Mouse (Mus musculus): ENCODE results near the gene Spaca4. TPM values are rescaled to one million over a fixed set of nuclear protein-coding genes. Genes with fewer than 3 reads are reported as not detected.

The Spaca4 gene
- polyA plus RNA-seq, 1 experiment: not detected

GRCm38 (mm10) chr7:45719180-45719579 lies 6.4 kb downstream of the Spaca4 start:
- TF ChIP-seq TCF12 (IDR thresholded peaks at IDR 0.05; ENCODE audit: insufficient read depth, poor library complexity, severe bottlenecking): no peak
- TF ChIP-seq CEBPB (IDR thresholded peaks at IDR 0.05; ENCODE audit: insufficient read depth, poor library complexity, severe bottlenecking): no peak
- no peak for TF ChIP-seq MYOD1 (IDR thresholded peaks at IDR 0.05; ENCODE audit: control insufficient read depth in 1 of 3, insufficient read length in 2 of 3, low read depth in 2 of 3)
- TF ChIP-seq MAX (IDR thresholded peaks at IDR 0.05; ENCODE audit: low read depth): no peak
- TF ChIP-seq SRF (IDR thresholded peaks at IDR 0.05; ENCODE audit: control insufficient read depth, insufficient read length, low read depth): no peak
- TF ChIP-seq POLR2A (IDR thresholded peaks at IDR 0.05; ENCODE audit: insufficient read length, low read depth): no peak
- TF ChIP-seq E2F4 (IDR thresholded peaks at IDR 0.05; ENCODE audit: insufficient read depth): no peak
- TF ChIP-seq REST (IDR thresholded peaks at IDR 0.05; ENCODE audit: insufficient read depth, insufficient read length): no peak
- TF ChIP-seq TCF3 (IDR thresholded peaks at IDR 0.05; ENCODE audit: insufficient read length, low read depth): no peak
- TF ChIP-seq MYOG (IDR thresholded peaks at IDR 0.05; ENCODE audit: control insufficient read depth in 1 of 3, insufficient read depth in 1 of 3, insufficient read length in 2 of 3, low read depth in 2 of 3): no peak
- TF ChIP-seq USF1 (IDR thresholded peaks at IDR 0.05; ENCODE audit: low read depth): no peak
- no peak for TF ChIP-seq POLR2AphosphoS2 (IDR thresholded peaks at IDR 0.05; ENCODE audit: insufficient read length, low read depth)
- Histone ChIP-seq H3ac (ENCODE audit: control insufficient read depth, insufficient read length) (peak overlapping the region; percentile 52), H3K4me3 (peak overlapping the region; percentile 96), H3K79me2 (ENCODE audit: control insufficient read depth, insufficient read depth) (peaks cover 43% of the 10 kb centered on the region), H3K4me2 (ENCODE audit: low read depth) (peak overlapping the region; percentile 96), H3K27me3 (ENCODE audit: control insufficient read depth, insufficient read depth, insufficient read length) (no peaks in the 10 kb centered on the region), H3K36me3 (ENCODE audit: control insufficient read depth, insufficient read depth) (no peaks in the 10 kb centered on the region)

GRCm38 (mm10) chr7:45718331-45718730 lies 7.3 kb downstream of the Spaca4 start:
- no peaks in the 10 kb centered on the region for H3K36me3 ChIP-seq (ENCODE audit: control insufficient read depth, insufficient read depth)
- peak overlapping the region; percentile 96 for H3K4me2 ChIP-seq (ENCODE audit: low read depth)
- peak overlapping the region; percentile 96 for H3K4me3 ChIP-seq
- peaks cover 48% of the 10 kb centered on the region for H3K79me2 ChIP-seq (ENCODE audit: control insufficient read depth, insufficient read depth)
- no peaks in the 10 kb centered on the region for H3K27me3 ChIP-seq (ENCODE audit: control insufficient read depth, insufficient read depth, insufficient read length)
- peak overlapping the region; percentile 52 for H3ac ChIP-seq (ENCODE audit: control insufficient read depth, insufficient read length)
- TF ChIP-seq MYOG (IDR thresholded peaks at IDR 0.05; ENCODE audit: control insufficient read depth in 1 of 3, insufficient read depth in 1 of 3, insufficient read length in 2 of 3, low read depth in 2 of 3) (no peak), REST (IDR thresholded peaks at IDR 0.05; ENCODE audit: insufficient read depth, insufficient read length) (no peak), MYOD1 (IDR thresholded peaks at IDR 0.05; ENCODE audit: control insufficient read depth in 1 of 3, insufficient read length in 2 of 3, low read depth in 2 of 3) (no peak), SRF (IDR thresholded peaks at IDR 0.05; ENCODE audit: control insufficient read depth, insufficient read length, low read depth) (no peak)

GRCm38 (mm10) chr7:45717918-45718297 lies 7.7 kb downstream of the Spaca4 start, which contains the start of gene Sphk2:
Sphk2 (minus strand) TSS chr7:45718002.
- peaks cover 48% of the 10 kb centered on the region for H3K79me2 ChIP-seq (ENCODE audit: control insufficient read depth, insufficient read depth)
- H3ac ChIP-seq (ENCODE audit: control insufficient read depth, insufficient read length): peak within 1 kb of the TSS; percentile 52
- no peaks in the 10 kb centered on the region for H3K36me3 ChIP-seq (ENCODE audit: control insufficient read depth, insufficient read depth)
- H3K4me2 ChIP-seq (ENCODE audit: low read depth): peak within 1 kb of the TSS; percentile 96
- H3K4me3 ChIP-seq: peak within 1 kb of the TSS; percentile 96
- peak; percentile 85 for TF ChIP-seq SRF (IDR thresholded peaks at IDR 0.05; ENCODE audit: control insufficient read depth, insufficient read length, low read depth)
- TF ChIP-seq USF1 (IDR thresholded peaks at IDR 0.05; ENCODE audit: low read depth): peak; percentile 77
- TF ChIP-seq CEBPB (IDR thresholded peaks at IDR 0.05; ENCODE audit: insufficient read depth, poor library complexity, severe bottlenecking): peak; percentile 57; the same call in 1 of the 2 replicates
- TF ChIP-seq POLR2AphosphoS2 (IDR thresholded peaks at IDR 0.05; ENCODE audit: insufficient read length, low read depth): peak; percentile 99
- TF ChIP-seq TCF3 (IDR thresholded peaks at IDR 0.05; ENCODE audit: insufficient read length, low read depth): no peak
- TF ChIP-seq MYOG (IDR thresholded peaks at IDR 0.05; ENCODE audit: control insufficient read depth in 1 of 3, insufficient read depth in 1 of 3, insufficient read length in 2 of 3, low read depth in 2 of 3): peak in 1 of 3 experiments; percentile 43
- TF ChIP-seq REST (IDR thresholded peaks at IDR 0.05; ENCODE audit: insufficient read depth, insufficient read length): peak; percentile 22
- no peak for TF ChIP-seq MYOD1 (IDR thresholded peaks at IDR 0.05; ENCODE audit: control insufficient read depth in 1 of 3, insufficient read length in 2 of 3, low read depth in 2 of 3)
- TF ChIP-seq POLR2A (IDR thresholded peaks at IDR 0.05; ENCODE audit: insufficient read length, low read depth): peak; percentile 96
- TF ChIP-seq MAX (IDR thresholded peaks at IDR 0.05; ENCODE audit: low read depth): peak; percentile 11
- TF ChIP-seq E2F4 (IDR thresholded peaks at IDR 0.05; ENCODE audit: insufficient read depth): no peak
- TF ChIP-seq TCF12 (IDR thresholded peaks at IDR 0.05; ENCODE audit: insufficient read depth, poor library complexity, severe bottlenecking): no peak
- no peaks in the 10 kb centered on the region for H3K27me3 ChIP-seq (ENCODE audit: control insufficient read depth, insufficient read depth, insufficient read length)

- peak overlapping the region; percentile 79 for H3K4me2 ChIP-seq (ENCODE audit: low read depth)
- peak overlapping the region; percentile 96 for H3K4me3 ChIP-seq
- TF ChIP-seq MYOG (IDR thresholded peaks at IDR 0.05; ENCODE audit: control insufficient read depth in 1 of 3, insufficient read depth in 1 of 3, insufficient read length in 2 of 3, low read depth in 2 of 3) (no peak), E2F4 (IDR thresholded peaks at IDR 0.05; ENCODE audit: insufficient read depth) (no peak), TCF3 (IDR thresholded peaks at IDR 0.05; ENCODE audit: insufficient read length, low read depth) (no peak), REST (IDR thresholded peaks at IDR 0.05; ENCODE audit: insufficient read depth, insufficient read length) (no peak), MAX (IDR thresholded peaks at IDR 0.05; ENCODE audit: low read depth) (no peak), POLR2AphosphoS2 (IDR thresholded peaks at IDR 0.05; ENCODE audit: insufficient read length, low read depth) (no peak), CEBPB (IDR thresholded peaks at IDR 0.05; ENCODE audit: insufficient read depth, poor library complexity, severe bottlenecking) (no peak), POLR2A (IDR thresholded peaks at IDR 0.05; ENCODE audit: insufficient read length, low read depth) (no peak), TCF12 (IDR thresholded peaks at IDR 0.05; ENCODE audit: insufficient read depth, poor library complexity, severe bottlenecking) (no peak), USF1 (IDR thresholded peaks at IDR 0.05; ENCODE audit: low read depth) (no peak), SRF (IDR thresholded peaks at IDR 0.05; ENCODE audit: control insufficient read depth, insufficient read length, low read depth) (no peak), MYOD1 (IDR thresholded peaks at IDR 0.05; ENCODE audit: control insufficient read depth in 1 of 3, insufficient read length in 2 of 3, low read depth in 2 of 3) (no peak)
Measured at GRCm38 (mm10) chr7:45716952-45717917, 8.4 kb downstream of the Spaca4 start.

More at GRCm38 (mm10) chr7:45716952-45717917, 8.4 kb downstream of the Spaca4 start:
- peaks cover 48% of the 10 kb centered on the region for H3K79me2 ChIP-seq (ENCODE audit: control insufficient read depth, insufficient read depth)
- peak overlapping the region; percentile 52 for H3ac ChIP-seq (ENCODE audit: control insufficient read depth, insufficient read length)
- no peaks in the 10 kb centered on the region for H3K36me3 ChIP-seq (ENCODE audit: control insufficient read depth, insufficient read depth)
- H3K27me3 ChIP-seq (ENCODE audit: control insufficient read depth, insufficient read depth, insufficient read length): no peaks in the 10 kb centered on the region

Data from myocyte (in vitro differentiated cells).